8 mouse cellular contexts compared by ENCODE assay signal in genomic region chr10:4333319-4333718, GRCm38 (mm10). TPM values are rescaled to one million over a fixed set of nuclear protein-coding genes. Genes with fewer than 3 reads are reported as not detected.
DNase-seq lines count a peak whose midpoint lies in the region; ATAC-seq and TF ChIP-seq lines count a peak whose summit lies in the region.

No protein-coding gene starts in this region.

- H3K9ac ChIP-seq in hindbrain, embryonic 13.5 days = no peak overlapping the region
- no peak overlapping the region for H3K9ac ChIP-seq in stomach, embryonic 14.5 days (replicated peaks; ENCODE audit: low read depth, low read length)

- H3K27ac ChIP-seq in cerebellum, adult 2 months (ENCODE audit: insufficient read depth, low read length) = no peak overlapping the region
- H3K27ac ChIP-seq in hindbrain, embryonic 13.5 days = no peak overlapping the region
- H3K27ac ChIP-seq in stomach, embryonic 14.5 days (ENCODE audit: low read length) = peak overlapping the region; percentile 68; the same call in 1 of the 2 replicates

- H3K9me3 ChIP-seq in hindbrain, embryonic 13.5 days = no peaks in the 10 kb centered on the region
- H3K9me3 ChIP-seq in stomach, embryonic 14.5 days (ENCODE audit: control insufficient read depth, low read depth, low read length) = no peaks in the 10 kb centered on the region

- H3K4me3 ChIP-seq in cerebellum, adult 2 months (replicated peaks; ENCODE audit: insufficient read depth, low read depth, low read length) = no peak overlapping the region
- H3K4me3 ChIP-seq in hindbrain, embryonic 13.5 days = no peak overlapping the region
- peak overlapping the region; percentile 38; the same call in 1 of the 2 replicates for H3K4me3 ChIP-seq in stomach, embryonic 14.5 days (ENCODE audit: low read depth, low read length)

- peak overlapping the region; percentile 55; the same call in 1 of the 2 replicates for H3K4me2 ChIP-seq in hindbrain, embryonic 13.5 days
- peak overlapping the region; percentile 60 for H3K4me2 ChIP-seq in stomach, embryonic 14.5 days (replicated peaks; ENCODE audit: low read depth, low read length)

- peak; percentile 87 for TF ChIP-seq CTCF in cerebellum, adult 2 months (IDR thresholded peaks at IDR 0.05; ENCODE audit: borderline replicate concordance, insufficient read depth, low read depth, low read length)

- no peaks in the 10 kb centered on the region; the same call in none of the 2 replicates for H3K4me1 ChIP-seq in cerebellum, adult 2 months (ENCODE audit: control insufficient read depth, insufficient read depth, low read length)
- peaks cover 27% of the 10 kb centered on the region for H3K4me1 ChIP-seq in hindbrain, embryonic 13.5 days (replicated peaks)
- H3K4me1 ChIP-seq in stomach, embryonic 14.5 days (ENCODE audit: control insufficient read depth, insufficient read depth, low read length) = 0 out of 2 replicates have a peak, but pooled peaks cover 9% of the 10 kb centered on the region

- no peaks in the 10 kb centered on the region for H3K36me3 ChIP-seq in hindbrain, embryonic 13.5 days
- H3K36me3 ChIP-seq in stomach, embryonic 14.5 days (ENCODE audit: control insufficient read depth, insufficient read depth, low read length) = no peaks in the 10 kb centered on the region

- intact Hi-C loops in left cerebral cortex, postnatal 10 days (cut with DNase I) = loop anchor here (5.0 kb wide), 2 partner anchors 296 to 336 kb away; no protein-coding TSS in a partner anchor

- H3K27me3 ChIP-seq in cerebellum, adult 2 months (ENCODE audit: control insufficient read depth, insufficient read depth, low read length) = no peaks in the 10 kb centered on the region
- no peaks in the 10 kb centered on the region for H3K27me3 ChIP-seq in hindbrain, embryonic 13.5 days
- H3K27me3 ChIP-seq in stomach, embryonic 14.5 days (ENCODE audit: control insufficient read depth, insufficient read depth, low read length) = no peaks in the 10 kb centered on the region

- WGBS in cerebellum, adult 2 months = 20% methylated on average over 8 of the region's 8 CpGs
- WGBS in hindbrain, embryonic 13.5 days = 13% methylated on average over 8 of the region's 8 CpGs
- WGBS in stomach, embryonic 14.5 days = 16% methylated on average over 8 of the region's 8 CpGs

- peak; percentile 55 for DNase-seq in ovary, postnatal 14 days (ENCODE audit: low spot score)
- no peak for DNase-seq in ovary, adult 18-20 months (ENCODE audit: low spot score)
- peak; percentile 46 to 59 for DNase-seq in cerebellum, adult 2 months
- peak; percentile 18 to 46 for DNase-seq in frontal cortex, postnatal 14 days (ENCODE audit: low spot score in 2 of 2)
- peak; percentile 41 to 63 for DNase-seq in left cerebral cortex, postnatal 10 days (ENCODE audit: extremely low spot score in 1 of 2, low spot score in 2 of 2)

- no peak for TF ChIP-seq POLR2A in cerebellum, adult 2 months (IDR thresholded peaks at IDR 0.05; ENCODE audit: borderline replicate concordance, insufficient read depth, low read length)

- 0 out of 2 replicates have a peak, but pooled peaks have one; percentile 26 for ATAC-seq in hindbrain, embryonic 13.5 days (ENCODE audit: low FRiP score)
- peak; percentile 49 for ATAC-seq in megakaryocyte, adult 5-6 weeks (ENCODE audit: poor library complexity, severe bottlenecking)
- no peak for ATAC-seq in stomach, embryonic 14.5 days (ENCODE audit: insufficient number of reproducible peaks, insufficient read depth, low FRiP score, low read depth)

RNA-seq across cellular contexts. Expression of gene Zbtb2, which starts 54.6 kb away (rescaled TPM):
- 8.3 and 8.7 TPM in 2 replicates for polyA plus RNA-seq in cerebellum, adult 2 months (2012; rRNA removed)
- 15.7 and 16.0 TPM in 2 replicates for polyA plus RNA-seq in hindbrain, embryonic 13.5 days (2015; fragmentation: Nextera tagmentation; extraction: Ambion mirVana)
- 1 to 10 TPM; 9.3 to 9.4 TPM for total RNA-seq in left cerebral cortex, postnatal 10 days (2021)
- 12.8 and 14.2 TPM in 2 replicates for total RNA-seq in megakaryocyte, adult 5-6 weeks (2015)
- total RNA-seq in megakaryocyte, adult 5-6 weeks (2017) = 10.8 and 12.2 TPM in 2 replicates
- polyA plus RNA-seq in stomach, embryonic 14.5 days (2014; fragmentation: Nextera tagmentation; extraction: Ambion mirVana) = 14.5 and 15.6 TPM in 2 replicates
